Mouse (Mus musculus) megakaryocyte, embryonic 14.5 days (primary cell): ENCODE results near the gene Nek2.

Experiments used
- FLI1 ChIP-seq: IDR thresholded peaks from 2 replicates; pipeline ENCODE4 v1.6.1; 2012; ENCODE audit warnings: low read length, inconsistent platforms, mixed read lengths
- GATA1 ChIP-seq: IDR thresholded peaks from 3 replicates; pipeline ENCODE4 v1.6.1; 2012; ENCODE audit warnings: mixed read lengths, low read length, inconsistent platforms, borderline replicate concordance

DNA sequence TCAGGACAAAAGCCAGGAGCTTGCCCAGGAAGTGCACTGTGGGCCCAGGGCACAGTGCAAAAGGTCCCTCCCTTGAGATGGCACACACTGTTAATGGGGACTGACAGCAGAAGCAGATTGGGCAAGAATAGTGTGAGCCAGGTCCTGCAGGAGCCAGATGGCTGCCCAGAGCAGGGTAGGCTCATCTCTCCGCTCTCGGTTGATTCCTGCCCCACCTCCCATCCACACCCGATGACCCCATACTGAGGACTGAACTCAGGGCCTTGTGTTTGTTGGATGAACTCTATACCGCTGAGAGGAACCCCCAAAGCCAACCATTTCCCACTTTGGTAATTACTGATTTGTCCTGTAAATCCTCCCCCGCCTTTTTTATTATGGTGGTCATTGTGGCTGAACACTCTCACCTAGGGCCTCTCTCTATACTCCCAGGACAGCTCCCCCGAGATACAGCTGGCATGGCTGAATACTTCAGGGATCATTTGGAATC is 3.1 kb upstream of the Nek2 start:
- TF ChIP-seq GATA1 (no peak), FLI1 (no peak)
